Mouse (Mus musculus) Patski (cell line): ENCODE measurements at regions not wholly inside any gene's neighbourhood (a gene's known extent, or its start where the extent isn't known, plus 50 kb on each side); places are given as distances from the start of the nearest gene placed in this dataset.

Experiments
- ATAC-seq: fragments of 100-300 bp; one replicate; pipeline ENCODE4 v1.8.0; 2021
- CTCF ChIA-PET: fragments of 350-600 bp; sonication (Branson Sonifier 250); formaldehyde crosslinking; loops from one replicate; lab custom pipeline; 2022; ENCODE audit warnings: inconsistent platforms; lab: Charles Lee
- POLR2A ChIA-PET: fragments of 350-600 bp; sonication (Branson Sonifier 250); formaldehyde crosslinking; loops from one replicate; lab custom pipeline; 2022; ENCODE audit warnings: antibody characterized with exemption, inconsistent platforms; lab: Charles Lee
- DNase-seq: peaks from one replicate; pipeline ENCODE4 v3.0.0-alpha.2; 2011; ENCODE audit warnings: low read depth, low spot score
- H3K27me3 ChIP-seq: fragments of 371-371 bp; one replicate; pipeline ENCODE4 v1.5.1; 2021
- CTCF ChIP-seq: fragments of 100-300 bp; IDR thresholded peaks from one replicate; pipeline ENCODE4 v1.5.1; 2021
- in situ Hi-C: fragments of 300-500 bp; cut with MboI; formaldehyde crosslinking; loops from 3 replicates; pipeline ENCODE4 v1.11.1; 2018; ENCODE audit warnings: low pct_unique_long_range_greater_than_20kb, mixed read lengths

GRCm38 (mm10) chr6:51145863-51146262 lies 286.6 kb upstream of the Nfe2l3 start:
- in situ Hi-C loops: no loop called here
- CTCF ChIA-PET: no interaction called here
- no peak for TF ChIP-seq CTCF

GRCm38 (mm10) chr6:51148821-51149220 lies 283.6 kb upstream of the Nfe2l3 start:
- CTCF ChIA-PET: no interaction called here
- ATAC-seq (no peak), DNase-seq (no peak)
- H3K27me3 ChIP-seq: no peaks in the 10 kb centered on the region
- TF ChIP-seq CTCF: no peak
- in situ Hi-C loops: no loop called here
- POLR2A ChIA-PET: no interaction called here

More at GRCm38 (mm10) chr6:51145863-51146262, 286.6 kb upstream of the Nfe2l3 start:
- ATAC-seq: no peak
- DNase-seq: no peak
- H3K27me3 ChIP-seq: no peaks in the 10 kb centered on the region
- POLR2A ChIA-PET: no interaction called here

- no peaks in the 10 kb centered on the region for H3K27me3 ChIP-seq
- in situ Hi-C loops: no loop called here
- POLR2A ChIA-PET: no interaction called here
- TF ChIP-seq CTCF: no peak
- no peak for DNase-seq
- no peak for ATAC-seq
- CTCF ChIA-PET: interaction anchor here (1.4 kb wide), 1 partner anchor 11 kb away, joined by 4 read pairs; no protein-coding TSS in a partner anchor
Observed at GRCm38 (mm10) chr6:51150066-51150465, 282.4 kb upstream of the Nfe2l3 start.

- TF ChIP-seq CTCF: no peak
- no peak for ATAC-seq
- POLR2A ChIA-PET: no interaction called here
- H3K27me3 ChIP-seq: no peaks in the 10 kb centered on the region
- in situ Hi-C loops: no loop called here
- CTCF ChIA-PET: interaction anchor here (1.4 kb wide), 1 partner anchor 11 kb away, joined by 4 read pairs; no protein-coding TSS in a partner anchor
- DNase-seq: no peak
Observed at GRCm38 (mm10) chr6:51150486-51150885, 282.0 kb upstream of the Nfe2l3 start.

- ChIA-PET POLR2A (no interaction called here), CTCF (interaction anchor here (1.4 kb wide), 1 partner anchor 10 kb away, joined by 4 read pairs; no protein-coding TSS in a partner anchor)
- ATAC-seq (no peak), DNase-seq (no peak)
- no peak for TF ChIP-seq CTCF
- no peaks in the 10 kb centered on the region for H3K27me3 ChIP-seq
- in situ Hi-C loops: no loop called here
Observed at GRCm38 (mm10) chr6:51150916-51151315, 281.6 kb upstream of the Nfe2l3 start.

GRCm38 (mm10) chr6:51156836-51157370 lies 275.6 kb upstream of the Nfe2l3 start:
- no peak for TF ChIP-seq CTCF
- ATAC-seq (no peak), DNase-seq (no peak)
- in situ Hi-C loops: no loop called here
- POLR2A ChIA-PET: no interaction called here
- H3K27me3 ChIP-seq: no peaks in the 10 kb centered on the region
- CTCF ChIA-PET: no interaction called here

- no peak for ATAC-seq
- no peak for DNase-seq
- TF ChIP-seq CTCF: no peak
- ChIA-PET POLR2A (no interaction called here), CTCF (interaction anchor here (0.8 to 1.6 kb wide), 3 partner anchors 10 to 354 kb away, joined by 4 to 5 read pairs (median 5); no protein-coding TSS in a partner anchor)
- in situ Hi-C loops: loop anchor here (5.0 kb wide), 1 partner anchor 139 kb away; no protein-coding TSS in a partner anchor
- no peaks in the 10 kb centered on the region for H3K27me3 ChIP-seq
Observed at GRCm38 (mm10) chr6:51161149-51161548, 271.3 kb upstream of the Nfe2l3 start.

GRCm38 (mm10) chr6:51162208-51163082 lies 270.0 kb upstream of the Nfe2l3 start:
- ATAC-seq: no peak
- ChIA-PET CTCF (interaction anchor here (1.0 to 2.3 kb wide), 3 partner anchors 17 to 355 kb away, joined by 5 to 7 read pairs (median 5); no protein-coding TSS in a partner anchor), POLR2A (interaction anchor here (0.6 kb wide), 1 partner anchor 1954 kb away, joined by 3 read pairs; no protein-coding TSS in a partner anchor)
- TF ChIP-seq CTCF: no peak
- in situ Hi-C loops: loop anchor here (5.0 kb wide), 1 partner anchor 140 kb away; no protein-coding TSS in a partner anchor
- DNase-seq: no peak
- H3K27me3 ChIP-seq: no peaks in the 10 kb centered on the region

- H3K27me3 ChIP-seq: no peaks in the 10 kb centered on the region
- in situ Hi-C loops: loop anchor here (5.0 kb wide), 1 partner anchor 141 kb away; no protein-coding TSS in a partner anchor
- ChIA-PET CTCF (interaction anchor here (0.7 to 2.3 kb wide), 2 partner anchors 223 to 226 kb away, joined by 3 to 7 read pairs; no protein-coding TSS in a partner anchor), POLR2A (interaction anchor here (0.6 kb wide), 1 partner anchor 1955 kb away, joined by 3 read pairs; no protein-coding TSS in a partner anchor)
- TF ChIP-seq CTCF: peak; percentile 43
- peak; percentile 83 for ATAC-seq
- peak; percentile 56 for DNase-seq
Observed at GRCm38 (mm10) chr6:51163266-51163665, 269.2 kb upstream of the Nfe2l3 start.

GRCm38 (mm10) chr6:51163882-51164281 lies 268.6 kb upstream of the Nfe2l3 start:
- TF ChIP-seq CTCF: no peak
- CTCF ChIA-PET: interaction anchor here (0.7 to 2.3 kb wide), 2 partner anchors 224 to 227 kb away, joined by 3 to 7 read pairs; no protein-coding TSS in a partner anchor
- no peak for ATAC-seq
- no peaks in the 10 kb centered on the region for H3K27me3 ChIP-seq
- in situ Hi-C loops: loop anchor here (5.0 kb wide), 1 partner anchor 142 kb away; no protein-coding TSS in a partner anchor
- POLR2A ChIA-PET: interaction anchor here (0.7 kb wide), 1 partner anchor 138 kb away, joined by 4 read pairs; no protein-coding TSS in a partner anchor
- DNase-seq: no peak
